Mouse (Mus musculus) bone marrow, adult 2 months (tissue): ENCODE results near the gene Phf12.

Experiments used
- CTCF ChIP-seq: fragments of 200-500 bp; IDR thresholded peaks from 2 replicates; pipeline ENCODE4 v1.5.1; 2011; ENCODE audit warnings: low read length, control low read depth; ENCODE audit not compliant: control insufficient read depth, insufficient read depth
- POLR2A ChIP-seq: fragments of 200-500 bp; IDR thresholded peaks from 2 replicates; pipeline ENCODE4 v1.6.1; 2011; ENCODE audit warnings: low read depth, mild to moderate bottlenecking, control low read depth, low read length, borderline replicate concordance; ENCODE audit not compliant: control insufficient read depth

- TF ChIP-seq CTCF: no peak
- peak; percentile 30; the same call in 1 of the 2 replicates for TF ChIP-seq POLR2A
These were observed 55.5 kb downstream of the Phf12 start, which contains the start of gene Flot2 for GRCm38 (mm10) chr11:78037831-78038752.
